Comparison of ENCODE assay signal across 32 mouse cellular contexts in genomic region chr2:120237784-120238183, GRCm38 (mm10). TPM values are rescaled to one million over a fixed set of nuclear protein-coding genes. Genes with fewer than 3 reads are reported as not detected.
DNase-seq lines count a peak whose midpoint lies in the region; ATAC-seq and TF ChIP-seq lines count a peak whose summit lies in the region.
"Had no signal": no experiment of that assay in that cellular context is flagged by ENCODE, and none has a peak within 500 bp of the region (broad histone marks: within the 10 kb centered on the region; RNA-seq: fewer than 3 reads in every experiment).

No protein-coding gene starts in this region.

- H3K4me1 ChIP-seq in olfactory bulb, adult 2 months (ENCODE audit: control insufficient read depth, insufficient read depth, low read length), result peaks cover 6% of the 10 kb centered on the region
- H3K4me1 ChIP-seq: embryonic facial prominence, embryonic 10.5 days; embryonic facial prominence, embryonic 13.5 days; forebrain, embryonic 10.5 days; forebrain, embryonic 13.5 days; hindbrain, embryonic 10.5 days; hindbrain, embryonic 13.5 days; intestine, embryonic 15.5 days had no signal

- no peak for TF ChIP-seq POLR2A in olfactory bulb, adult 2 months (IDR thresholded peaks at IDR 0.05; ENCODE audit: insufficient read depth, low read depth, low read length)

- peak overlapping the region; percentile 42; the same call in 1 of the 2 replicates for H3K27ac ChIP-seq in olfactory bulb, adult 2 months (ENCODE audit: insufficient read depth, low read depth, low read length)
- H3K27ac ChIP-seq: embryonic facial prominence, embryonic 10.5 days; embryonic facial prominence, embryonic 13.5 days; forebrain, embryonic 10.5 days; forebrain, embryonic 13.5 days; heart, adult 2 months; heart, embryonic 10.5 days; hindbrain, embryonic 10.5 days; hindbrain, embryonic 13.5 days; intestine, embryonic 15.5 days had no signal

- no peak for DNase-seq in frontal cortex, postnatal 36 days (ENCODE audit: low spot score in 2 of 2)
- DNase-seq in heart, postnatal 25 days (ENCODE audit: low spot score), result peak; percentile 4
- no peak for DNase-seq in heart, adult 18-20 months
- DNase-seq in right cerebral cortex, postnatal 10 days (ENCODE audit: low spot score in 2 of 2), result no peak
- DNase-seq: adrenal gland, adult 2 months; adrenal gland, postnatal 14 days; cerebellum, adult 11-12 months; cerebellum, adult 8-10 months; cerebellum, postnatal 10 days; cerebellum, postnatal 36 days; embryo, embryonic 11 days; gastrocnemius, postnatal 14 days; heart, adult 2 months; heart, postnatal 36 days; kidney, adult 11 months had no signal

- intact Hi-C loops in heart, postnatal 25 days (cut with DNase I), result no loop called here

- ATAC-seq in frontal cortex, adult (ENCODE audit: low TSS enrichment), result 0 out of 2 replicates have a peak, but pooled peaks have one; percentile 18
- ATAC-seq: forebrain, embryonic 13.5 days; forebrain, embryonic 16.5 days; hindbrain, embryonic 16.5 days; intestine, embryonic 15.5 days; Patski had no signal

- H3K4me3 ChIP-seq in olfactory bulb, adult 2 months (ENCODE audit: insufficient read depth, low read depth, low read length), result no peak overlapping the region
- H3K4me3 ChIP-seq: embryonic facial prominence, embryonic 10.5 days; embryonic facial prominence, embryonic 13.5 days; erythroblast, embryonic 14.5 days; forebrain, embryonic 10.5 days; forebrain, embryonic 13.5 days; heart, adult 2 months; heart, embryonic 10.5 days; hindbrain, embryonic 10.5 days; hindbrain, embryonic 13.5 days; intestine, embryonic 15.5 days had no signal

- TF ChIP-seq CTCF in olfactory bulb, adult 2 months (IDR thresholded peaks at IDR 0.05; ENCODE audit: insufficient read depth, low read depth, low read length), result no peak

- WGBS in olfactory bulb, adult 2 months, result 64% methylated on average over 5 of the region's 5 CpGs

RNA-seq across cellular contexts. Expression of gene Pla2g4e, which starts 7.4 kb away (rescaled TPM):
- 1 to 10 TPM; 3.6 to 4.0 TPM for total RNA-seq in heart, postnatal 25 days (2021)
- 1 to 10 TPM; 2.9 to 3.4 TPM for total RNA-seq in heart, adult 18-20 months (2021)
- not detected in 2 replicates for polyA plus RNA-seq in olfactory bulb, adult 2 months (2012; ENCODE audit: insufficient read depth, insufficient read length, low replicate concordance, missing spikeins)
- polyA plus RNA-seq: embryonic facial prominence, embryonic 10.5 days; erythroblast, embryonic 14.5 days; G1E had no signal

RNA-seq across cellular contexts. Expression of gene Pla2g4d, which starts 51.2 kb away (rescaled TPM):
- not detected for total RNA-seq in heart, postnatal 25 days (2021)
- not detected for total RNA-seq in heart, adult 18-20 months (2021)
- not detected in 2 replicates for polyA plus RNA-seq in olfactory bulb, adult 2 months (2012; ENCODE audit: insufficient read depth, insufficient read length, low replicate concordance, missing spikeins)
- total RNA-seq: adrenal gland, postnatal 14 days; gastrocnemius, postnatal 14 days; gastrocnemius, postnatal 4 days; heart, adult 2 months; heart, postnatal 36 days had no signal
- polyA plus RNA-seq: embryonic facial prominence, embryonic 13.5 days; erythroblast, embryonic 14.5 days; forebrain, embryonic 13.5 days; forebrain, embryonic 16.5 days; G1E; heart, adult 2 months; heart, embryonic 10.5 days; heart, postnatal 0 days; hindbrain, embryonic 10.5 days; hindbrain, embryonic 13.5 days; intestine, embryonic 15.5 days; Patski had no signal
